Mouse (Mus musculus): Measurements from ENCODE around the gene Gucy2d. TPM values are rescaled to one million over a fixed set of nuclear protein-coding genes. Genes with fewer than 3 reads are reported as not detected.
A peak's percentile ranks its signal among the peaks of the same experiment; 100 is the strongest.

Gucy2d gene
- polyA plus RNA-seq, 1 experiment from 2014 or later: 2.2 TPM

GRCm38 (mm10) chr7:98472529-98472928 lies 32.3 kb downstream of the Gucy2d start:
- Histone ChIP-seq H3K4me3 (ENCODE audit: low read length) (no peak overlapping the region), H3K4me2 (ENCODE audit: low read depth, low read length) (no peak overlapping the region), H3K27ac (ENCODE audit: low read length) (no peak overlapping the region), H3K36me3 (ENCODE audit: control insufficient read depth, insufficient read depth, low read length) (no peaks in the 10 kb centered on the region), H3K9me3 (ENCODE audit: control insufficient read depth, low read length) (no peaks in the 10 kb centered on the region), H3K9ac (ENCODE audit: low read depth, low read length) (no peak overlapping the region), H3K4me1 (ENCODE audit: control insufficient read depth, insufficient read depth, low read length) (no peaks in the 10 kb centered on the region), H3K27me3 (replicated peaks; ENCODE audit: control insufficient read depth, insufficient read depth, low read length) (no peaks in the 10 kb centered on the region)
- no peak for ATAC-seq
- WGBS: 81% methylated on average over 2 of the region's 2 CpGs

GRCm38 (mm10) chr7:98474558-98474957 lies 34.3 kb downstream of the Gucy2d start:
- Histone ChIP-seq H3K36me3 (ENCODE audit: control insufficient read depth, insufficient read depth, low read length) (no peaks in the 10 kb centered on the region), H3K27ac (ENCODE audit: low read length) (no peak overlapping the region), H3K9me3 (ENCODE audit: control insufficient read depth, low read length) (no peaks in the 10 kb centered on the region), H3K4me3 (ENCODE audit: low read length) (no peak overlapping the region), H3K4me1 (ENCODE audit: control insufficient read depth, insufficient read depth, low read length) (no peaks in the 10 kb centered on the region), H3K4me2 (ENCODE audit: low read depth, low read length) (no peak overlapping the region), H3K27me3 (replicated peaks; ENCODE audit: control insufficient read depth, insufficient read depth, low read length) (no peaks in the 10 kb centered on the region), H3K9ac (ENCODE audit: low read depth, low read length) (no peak overlapping the region)
- no peak for ATAC-seq
- WGBS: 77% methylated on average over 1 of the region's 1 CpGs

- 74% methylated on average over 4 of the region's 4 CpGs for WGBS
- H3K27ac ChIP-seq (ENCODE audit: low read length): no peak overlapping the region
- no peak overlapping the region for H3K4me3 ChIP-seq (ENCODE audit: low read length)
- H3K4me2 ChIP-seq (ENCODE audit: low read depth, low read length): no peak overlapping the region
- H3K9ac ChIP-seq (ENCODE audit: low read depth, low read length): no peak overlapping the region
- H3K4me1 ChIP-seq (ENCODE audit: control insufficient read depth, insufficient read depth, low read length): peaks cover under 1% of the 10 kb centered on the region; the same call in 1 of the 2 replicates
- no peaks in the 10 kb centered on the region for H3K36me3 ChIP-seq (ENCODE audit: control insufficient read depth, insufficient read depth, low read length)
- no peak for ATAC-seq
- H3K27me3 ChIP-seq (replicated peaks; ENCODE audit: control insufficient read depth, insufficient read depth, low read length): 0 out of 2 replicates have a peak, but pooled peaks cover 2% of the 10 kb centered on the region
- no peaks in the 10 kb centered on the region for H3K9me3 ChIP-seq (ENCODE audit: control insufficient read depth, low read length)
Measured at GRCm38 (mm10) chr7:98477153-98477552, 36.9 kb downstream of the Gucy2d start.

GRCm38 (mm10) chr7:98480481-98480880 lies 40.3 kb downstream of the Gucy2d start:
- Histone ChIP-seq H3K4me1 (ENCODE audit: control insufficient read depth, insufficient read depth, low read length) (peaks cover 15% of the 10 kb centered on the region), H3K9ac (ENCODE audit: low read depth, low read length) (no peak overlapping the region), H3K4me3 (ENCODE audit: low read length) (no peak overlapping the region), H3K27me3 (replicated peaks; ENCODE audit: control insufficient read depth, insufficient read depth, low read length) (0 out of 2 replicates have a peak, but pooled peaks cover 2% of the 10 kb centered on the region), H3K4me2 (ENCODE audit: low read depth, low read length) (no peak overlapping the region), H3K27ac (ENCODE audit: low read length) (no peak overlapping the region), H3K9me3 (ENCODE audit: control insufficient read depth, low read length) (no peaks in the 10 kb centered on the region), H3K36me3 (ENCODE audit: control insufficient read depth, insufficient read depth, low read length) (no peaks in the 10 kb centered on the region)
- 95% methylated on average over 1 of the region's 1 CpGs for WGBS
- no peak for ATAC-seq

GRCm38 (mm10) chr7:98481066-98481734 lies 41.0 kb downstream of the Gucy2d start:
- ATAC-seq: peak; percentile 40

GRCm38 (mm10) chr7:98481861-98482260 lies 41.6 kb downstream of the Gucy2d start:
- H3K9me3 ChIP-seq (ENCODE audit: control insufficient read depth, low read length): no peaks in the 10 kb centered on the region
- no peak overlapping the region for H3K4me2 ChIP-seq (ENCODE audit: low read depth, low read length)
- H3K4me1 ChIP-seq (ENCODE audit: control insufficient read depth, insufficient read depth, low read length): peaks cover 19% of the 10 kb centered on the region
- WGBS: 84% methylated on average over 8 of the region's 8 CpGs
- no peak for ATAC-seq
- H3K27ac ChIP-seq (ENCODE audit: low read length): peak overlapping the region; percentile 69; the same call in 1 of the 2 replicates
- H3K4me3 ChIP-seq (ENCODE audit: low read length): no peak overlapping the region
- no peak overlapping the region for H3K9ac ChIP-seq (ENCODE audit: low read depth, low read length)
- 0 out of 2 replicates have a peak, but pooled peaks cover 2% of the 10 kb centered on the region for H3K27me3 ChIP-seq (replicated peaks; ENCODE audit: control insufficient read depth, insufficient read depth, low read length)
- H3K36me3 ChIP-seq (ENCODE audit: control insufficient read depth, insufficient read depth, low read length): no peaks in the 10 kb centered on the region

More at GRCm38 (mm10) chr7:98481066-98481734, 41.0 kb downstream of the Gucy2d start:
- H3K27ac ChIP-seq (ENCODE audit: low read length): no peak overlapping the region
- no peaks in the 10 kb centered on the region for H3K36me3 ChIP-seq (ENCODE audit: control insufficient read depth, insufficient read depth, low read length)
- H3K27me3 ChIP-seq (replicated peaks; ENCODE audit: control insufficient read depth, insufficient read depth, low read length): 0 out of 2 replicates have a peak, but pooled peaks cover 2% of the 10 kb centered on the region
- no peak overlapping the region for H3K4me2 ChIP-seq (ENCODE audit: low read depth, low read length)
- H3K9ac ChIP-seq (ENCODE audit: low read depth, low read length): no peak overlapping the region
- peaks cover 15% of the 10 kb centered on the region for H3K4me1 ChIP-seq (ENCODE audit: control insufficient read depth, insufficient read depth, low read length)
- WGBS: 21% methylated on average over 9 of the region's 9 CpGs
- no peaks in the 10 kb centered on the region for H3K9me3 ChIP-seq (ENCODE audit: control insufficient read depth, low read length)
- no peak overlapping the region for H3K4me3 ChIP-seq (ENCODE audit: low read length)

GRCm38 (mm10) chr7:98482551-98483267 lies 42.5 kb downstream of the Gucy2d start:
- 45% methylated on average over 12 of the region's 12 CpGs for WGBS
- no peak overlapping the region for H3K4me3 ChIP-seq (ENCODE audit: low read length)
- 0 out of 2 replicates have a peak, but pooled peaks cover 2% of the 10 kb centered on the region for H3K27me3 ChIP-seq (replicated peaks; ENCODE audit: control insufficient read depth, insufficient read depth, low read length)
- H3K36me3 ChIP-seq (ENCODE audit: control insufficient read depth, insufficient read depth, low read length): no peaks in the 10 kb centered on the region
- peak; percentile 43 for ATAC-seq
- peak overlapping the region; percentile 69 for H3K27ac ChIP-seq (ENCODE audit: low read length)
- no peaks in the 10 kb centered on the region for H3K9me3 ChIP-seq (ENCODE audit: control insufficient read depth, low read length)
- no peak overlapping the region; the same call in 1 of the 2 replicates for H3K4me2 ChIP-seq (ENCODE audit: low read depth, low read length)
- peak overlapping the region; percentile 47 for H3K9ac ChIP-seq (ENCODE audit: low read depth, low read length)
- peaks cover 19% of the 10 kb centered on the region for H3K4me1 ChIP-seq (ENCODE audit: control insufficient read depth, insufficient read depth, low read length)

- WGBS: 24% methylated on average over 8 of the region's 8 CpGs
- Histone ChIP-seq H3K4me1 (ENCODE audit: control insufficient read depth, insufficient read depth, low read length) (peaks cover 19% of the 10 kb centered on the region), H3K9ac (ENCODE audit: low read depth, low read length) (peak overlapping the region; percentile 47), H3K4me3 (ENCODE audit: low read length) (no peak overlapping the region), H3K9me3 (ENCODE audit: control insufficient read depth, low read length) (no peaks in the 10 kb centered on the region), H3K36me3 (ENCODE audit: control insufficient read depth, insufficient read depth, low read length) (no peaks in the 10 kb centered on the region), H3K4me2 (ENCODE audit: low read depth, low read length) (no peak overlapping the region; the same call in 1 of the 2 replicates), H3K27me3 (replicated peaks; ENCODE audit: control insufficient read depth, insufficient read depth, low read length) (0 out of 2 replicates have a peak, but pooled peaks cover 2% of the 10 kb centered on the region), H3K27ac (ENCODE audit: low read length) (peak overlapping the region; percentile 69)
- ATAC-seq: 0 out of 2 replicates have a peak, but pooled peaks have one; percentile 27
Measured at GRCm38 (mm10) chr7:98483268-98483607, 43.0 kb downstream of the Gucy2d start.

- WGBS: 87% methylated on average over 3 of the region's 3 CpGs
- H3K4me3 ChIP-seq (ENCODE audit: low read length): no peak overlapping the region
- H3K27me3 ChIP-seq (replicated peaks; ENCODE audit: control insufficient read depth, insufficient read depth, low read length): 0 out of 2 replicates have a peak, but pooled peaks cover 2% of the 10 kb centered on the region
- H3K9me3 ChIP-seq (ENCODE audit: control insufficient read depth, low read length): no peaks in the 10 kb centered on the region
- H3K9ac ChIP-seq (ENCODE audit: low read depth, low read length): no peak overlapping the region
- ATAC-seq: no peak
- peaks cover 19% of the 10 kb centered on the region for H3K4me1 ChIP-seq (ENCODE audit: control insufficient read depth, insufficient read depth, low read length)
- H3K4me2 ChIP-seq (ENCODE audit: low read depth, low read length): no peak overlapping the region
- no peaks in the 10 kb centered on the region for H3K36me3 ChIP-seq (ENCODE audit: control insufficient read depth, insufficient read depth, low read length)
- no peak overlapping the region for H3K27ac ChIP-seq (ENCODE audit: low read length)
Measured at GRCm38 (mm10) chr7:98484878-98485277, 44.7 kb downstream of the Gucy2d start.
